Mouse (Mus musculus): ENCODE measurements at regions not wholly inside any gene's neighbourhood (a gene's known extent, or its start where the extent isn't known, plus 50 kb on each side); places are given as distances from the start of the nearest gene placed in this dataset.

DNA sequence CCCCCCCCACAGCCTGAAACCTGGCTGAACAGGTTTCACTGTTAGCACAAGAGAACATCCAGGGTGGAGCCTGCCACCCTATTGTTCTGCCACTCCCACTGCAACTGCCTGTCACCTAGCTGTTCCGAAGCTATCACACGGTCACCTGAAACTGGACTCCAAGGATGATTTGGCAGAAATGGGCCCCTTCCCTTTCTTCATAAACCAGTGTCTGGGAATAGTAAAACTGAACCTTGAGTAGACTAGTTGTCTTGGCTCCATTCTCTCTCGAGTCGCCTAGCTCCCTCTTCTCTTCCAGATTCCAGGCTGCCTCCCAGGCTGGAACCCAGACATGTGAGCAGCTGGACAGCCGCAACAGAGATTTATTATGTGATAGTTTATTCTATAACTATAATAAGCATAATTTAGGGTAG is 282.9 kb upstream of the Dab2 start:
- TF ChIP-seq CTCF (IDR thresholded peaks at IDR 0.05; ENCODE audit: extremely low read depth, insufficient read depth, low read length) (no peak), POLR2A (IDR thresholded peaks at IDR 0.05; ENCODE audit: extremely low read depth, insufficient read depth, low read length) (no peak)
- Histone ChIP-seq H3K4me1 (ENCODE audit: control insufficient read depth, insufficient read depth, low read length) (no peaks in the 10 kb centered on the region), H3K27ac (ENCODE audit: insufficient read depth, low read length) (no peak overlapping the region), H3K4me3 (ENCODE audit: insufficient read depth, low read length) (no peak overlapping the region)

DNA sequence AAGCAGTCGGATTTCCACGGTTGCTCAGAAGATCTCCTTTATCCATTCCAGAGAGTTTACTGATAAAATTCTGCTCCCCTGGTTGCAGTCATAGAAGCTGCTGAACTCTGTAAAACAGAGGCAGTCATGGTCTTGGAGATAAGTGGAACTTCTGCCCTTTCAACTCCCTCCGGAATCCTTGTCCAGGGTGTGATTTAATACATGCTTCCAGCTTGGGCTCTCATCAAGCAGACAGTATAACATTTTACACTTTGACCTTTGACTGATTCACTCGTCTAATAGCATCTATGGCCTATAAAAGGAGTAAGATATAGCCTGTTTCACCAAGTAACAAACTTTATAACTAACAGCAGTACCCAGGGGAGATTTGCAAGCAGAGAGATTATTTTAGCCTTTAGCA is 274.0 kb upstream of the Dab2 start:
- Histone ChIP-seq H3K27ac (ENCODE audit: insufficient read depth, low read length) (no peak overlapping the region), H3K4me3 (ENCODE audit: insufficient read depth, low read length) (no peak overlapping the region), H3K4me1 (ENCODE audit: control insufficient read depth, insufficient read depth, low read length) (no peaks in the 10 kb centered on the region)
- TF ChIP-seq POLR2A (IDR thresholded peaks at IDR 0.05; ENCODE audit: extremely low read depth, insufficient read depth, low read length): no peak
- no peak for TF ChIP-seq CTCF (IDR thresholded peaks at IDR 0.05; ENCODE audit: extremely low read depth, insufficient read depth, low read length)

DNA sequence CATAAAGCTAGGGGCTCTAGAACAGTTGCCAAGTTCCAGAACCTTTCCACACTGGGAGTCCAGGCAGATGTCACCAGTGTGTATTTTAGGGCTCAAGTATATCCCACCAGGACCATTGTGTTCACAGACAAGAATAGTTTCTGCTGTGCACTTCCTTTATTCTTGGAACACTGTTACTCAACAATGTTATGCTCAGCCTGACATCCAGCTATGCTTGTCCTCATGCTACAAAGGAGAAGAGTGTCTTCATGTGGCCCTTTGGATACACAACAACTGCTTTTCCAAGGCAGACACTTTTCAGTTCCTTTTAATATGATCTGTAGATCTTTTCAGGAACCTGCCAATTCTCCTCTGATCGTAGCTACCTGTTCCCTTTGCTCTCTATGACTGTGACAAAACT is 270.4 kb upstream of the Dab2 start:
- no peak overlapping the region for H3K4me3 ChIP-seq (ENCODE audit: insufficient read depth, low read length)
- H3K4me1 ChIP-seq (ENCODE audit: control insufficient read depth, insufficient read depth, low read length): no peaks in the 10 kb centered on the region
- TF ChIP-seq CTCF (IDR thresholded peaks at IDR 0.05; ENCODE audit: extremely low read depth, insufficient read depth, low read length) (no peak), POLR2A (IDR thresholded peaks at IDR 0.05; ENCODE audit: extremely low read depth, insufficient read depth, low read length) (no peak)
- H3K27ac ChIP-seq (ENCODE audit: insufficient read depth, low read length): no peak overlapping the region

DNA sequence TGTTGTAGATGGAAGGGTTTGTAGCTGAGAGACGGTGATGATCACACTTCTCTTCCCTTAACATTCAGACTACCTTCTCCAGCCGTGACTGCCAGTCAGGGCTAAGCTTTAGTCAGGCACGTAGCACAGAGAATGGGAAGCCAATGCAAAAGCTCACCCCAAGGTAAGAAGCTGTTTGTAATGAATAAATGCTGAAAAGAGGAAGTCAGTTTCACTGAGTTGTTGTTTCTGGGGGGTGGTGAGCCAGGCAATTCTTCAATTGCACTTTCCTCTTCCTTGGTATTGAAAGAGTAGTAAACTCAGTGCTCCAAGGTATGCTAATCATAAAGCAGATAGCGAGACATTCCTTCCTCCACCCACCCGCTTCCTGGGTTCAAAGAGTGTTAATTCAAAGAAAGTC is 269.2 kb upstream of the Dab2 start:
- Histone ChIP-seq H3K27ac (ENCODE audit: insufficient read depth, low read length) (no peak overlapping the region), H3K4me3 (ENCODE audit: insufficient read depth, low read length) (no peak overlapping the region), H3K4me1 (ENCODE audit: control insufficient read depth, insufficient read depth, low read length) (no peaks in the 10 kb centered on the region)
- TF ChIP-seq POLR2A (IDR thresholded peaks at IDR 0.05; ENCODE audit: extremely low read depth, insufficient read depth, low read length): no peak
- TF ChIP-seq CTCF (IDR thresholded peaks at IDR 0.05; ENCODE audit: extremely low read depth, insufficient read depth, low read length): no peak

DNA sequence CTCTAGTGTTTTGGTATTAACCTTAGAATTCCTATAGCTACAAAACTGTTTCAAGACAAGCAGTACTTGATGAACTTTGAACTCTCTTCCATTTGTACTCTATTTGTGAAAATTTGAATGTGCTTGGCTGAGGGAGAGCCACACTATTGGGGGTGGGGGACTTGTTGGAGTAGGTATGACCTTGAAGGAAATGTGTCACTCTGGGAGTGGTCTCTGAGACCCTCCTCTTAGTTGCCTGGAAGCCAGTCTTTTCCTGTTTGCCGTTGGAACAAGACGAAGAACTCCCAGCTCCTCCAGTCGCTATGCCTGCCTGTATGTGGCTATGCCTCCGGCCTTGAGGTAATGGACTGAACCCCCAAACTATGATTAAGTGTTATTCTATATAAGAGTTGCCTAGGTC is 265.4 kb upstream of the Dab2 start:
- no peak overlapping the region for H3K27ac ChIP-seq (ENCODE audit: insufficient read depth, low read length)
- no peaks in the 10 kb centered on the region for H3K4me1 ChIP-seq (ENCODE audit: control insufficient read depth, insufficient read depth, low read length)
- TF ChIP-seq CTCF (IDR thresholded peaks at IDR 0.05; ENCODE audit: extremely low read depth, insufficient read depth, low read length) (no peak), POLR2A (IDR thresholded peaks at IDR 0.05; ENCODE audit: extremely low read depth, insufficient read depth, low read length) (no peak)
- H3K4me3 ChIP-seq (ENCODE audit: insufficient read depth, low read length): no peak overlapping the region

DNA sequence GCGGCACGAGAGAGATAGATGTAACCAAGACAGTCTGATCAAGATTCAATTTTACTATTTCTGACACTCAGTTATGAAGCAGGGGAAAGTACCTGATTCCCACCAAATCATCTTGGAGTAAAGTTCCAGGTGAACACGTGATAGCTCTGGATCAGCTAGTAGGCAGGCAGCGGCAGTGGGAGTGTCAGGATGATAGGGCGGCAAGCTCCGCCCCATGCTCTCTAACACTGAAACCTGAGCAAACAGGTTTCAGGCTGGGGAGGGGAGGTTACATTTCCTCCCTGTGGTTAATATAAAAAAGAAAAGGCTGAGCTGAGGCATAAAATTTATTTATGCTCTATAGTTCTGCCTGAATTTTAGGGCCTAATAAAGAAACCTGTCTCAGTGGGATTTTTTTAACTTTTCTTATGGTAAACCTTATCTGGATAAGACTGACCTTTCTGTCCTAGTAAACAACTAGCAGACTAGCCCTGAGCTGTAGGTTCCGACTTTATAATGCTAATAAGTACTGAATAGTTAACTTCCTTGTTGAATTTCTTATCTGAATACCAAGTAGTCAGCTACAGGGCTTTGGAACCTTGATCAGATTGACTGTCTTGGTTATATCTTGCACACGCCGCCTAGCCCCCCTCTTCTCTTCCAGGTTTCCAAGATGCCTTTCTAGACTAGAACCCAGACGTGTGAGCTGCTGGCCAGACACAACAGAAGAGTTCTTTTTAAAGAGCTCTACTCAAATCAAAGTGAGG is 254.9 kb upstream of the Dab2 start:
- TF ChIP-seq CTCF (IDR thresholded peaks at IDR 0.05; ENCODE audit: extremely low read depth, insufficient read depth, low read length) (no peak), POLR2A (IDR thresholded peaks at IDR 0.05; ENCODE audit: extremely low read depth, insufficient read depth, low read length) (no peak)
- Histone ChIP-seq H3K27ac (ENCODE audit: insufficient read depth, low read length) (no peak overlapping the region), H3K4me1 (ENCODE audit: control insufficient read depth, insufficient read depth, low read length) (no peaks in the 10 kb centered on the region), H3K4me3 (ENCODE audit: insufficient read depth, low read length) (no peak overlapping the region)

DNA sequence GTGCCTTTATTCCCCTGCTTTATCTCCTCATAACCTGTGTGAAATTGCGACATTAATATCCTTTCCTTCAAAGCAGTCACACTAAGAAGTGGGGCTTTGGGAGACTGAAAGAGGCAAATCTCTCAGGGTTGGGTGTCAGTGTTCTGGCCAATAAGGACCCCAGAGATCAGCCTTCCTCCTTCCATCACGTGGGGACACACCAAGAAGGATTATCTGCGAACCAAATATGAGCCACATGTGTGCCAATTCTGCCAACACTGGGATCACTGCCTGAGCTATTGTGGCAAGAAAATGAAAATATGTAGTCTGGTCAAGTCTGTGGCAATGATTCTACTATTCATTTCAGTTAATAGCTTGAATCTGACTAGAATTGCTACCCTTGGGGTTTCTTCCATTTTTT is 243.9 kb upstream of the Dab2 start:
- H3K4me3 ChIP-seq (ENCODE audit: insufficient read depth, low read length): no peak overlapping the region
- TF ChIP-seq CTCF (IDR thresholded peaks at IDR 0.05; ENCODE audit: extremely low read depth, insufficient read depth, low read length): no peak
- TF ChIP-seq POLR2A (IDR thresholded peaks at IDR 0.05; ENCODE audit: extremely low read depth, insufficient read depth, low read length): no peak
- no peak overlapping the region for H3K27ac ChIP-seq (ENCODE audit: insufficient read depth, low read length)
- no peaks in the 10 kb centered on the region for H3K4me1 ChIP-seq (ENCODE audit: control insufficient read depth, insufficient read depth, low read length)

DNA sequence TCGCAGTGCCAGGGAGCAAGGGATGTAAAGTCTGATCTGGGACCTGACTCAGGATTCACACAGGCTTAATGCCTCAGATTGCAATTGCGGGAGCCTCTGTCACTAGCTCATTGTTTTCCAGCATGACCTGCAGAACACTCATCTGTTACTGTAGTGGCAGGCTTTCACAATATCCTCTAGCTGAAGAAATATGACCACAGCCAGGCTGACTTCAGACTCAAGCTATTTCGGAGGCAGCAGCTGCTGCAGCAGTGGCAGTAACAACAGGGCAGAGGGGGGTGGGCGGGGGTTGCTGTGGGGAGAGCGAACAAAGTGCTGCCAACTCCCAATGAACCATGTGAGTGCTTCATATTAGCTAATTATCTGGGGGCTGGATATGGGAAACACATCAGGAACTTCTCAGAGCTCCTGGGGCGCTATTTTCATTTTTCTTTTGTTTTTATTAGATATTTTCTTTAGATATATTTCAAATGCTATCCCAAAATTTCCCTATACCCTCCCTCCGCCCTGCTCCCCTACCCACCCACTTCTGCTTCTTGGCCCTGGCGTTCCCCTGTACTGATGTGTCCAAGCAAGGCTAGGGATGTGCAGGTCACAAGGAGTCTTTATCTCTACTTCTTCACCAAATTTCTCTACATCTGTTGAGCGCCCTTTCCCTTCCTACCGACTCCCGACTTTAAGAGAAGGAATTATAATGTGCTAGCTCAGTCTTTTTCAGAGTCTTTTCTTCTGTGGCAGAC is 242.5 kb upstream of the Dab2 start:
- TF ChIP-seq POLR2A (IDR thresholded peaks at IDR 0.05; ENCODE audit: extremely low read depth, insufficient read depth, low read length): no peak
- TF ChIP-seq CTCF (IDR thresholded peaks at IDR 0.05; ENCODE audit: extremely low read depth, insufficient read depth, low read length): no peak
- no peaks in the 10 kb centered on the region for H3K4me1 ChIP-seq (ENCODE audit: control insufficient read depth, insufficient read depth, low read length)
- no peak overlapping the region for H3K27ac ChIP-seq (ENCODE audit: insufficient read depth, low read length)
- H3K4me3 ChIP-seq (ENCODE audit: insufficient read depth, low read length): no peak overlapping the region

DNA sequence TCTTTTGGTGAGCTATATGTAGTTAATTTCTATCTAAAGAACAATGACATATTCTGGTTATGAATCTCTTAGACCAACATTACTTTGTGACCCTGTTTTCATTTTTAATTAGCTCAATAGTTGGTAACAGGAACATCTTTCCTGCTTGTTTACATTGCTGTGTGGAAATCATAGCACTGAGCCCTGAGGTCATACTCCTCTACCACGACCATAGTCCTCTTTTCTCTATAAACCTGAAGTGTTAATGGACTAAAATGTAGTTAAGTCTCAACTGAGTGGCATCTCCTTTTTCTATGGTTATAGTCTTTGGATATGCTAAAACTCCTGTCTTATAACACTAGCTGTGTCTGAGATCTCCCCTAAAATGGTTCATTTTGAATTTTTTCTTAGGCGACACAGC is 240.2 kb upstream of the Dab2 start:
- no peak overlapping the region for H3K27ac ChIP-seq (ENCODE audit: insufficient read depth, low read length)
- TF ChIP-seq CTCF (IDR thresholded peaks at IDR 0.05; ENCODE audit: extremely low read depth, insufficient read depth, low read length): no peak
- TF ChIP-seq POLR2A (IDR thresholded peaks at IDR 0.05; ENCODE audit: extremely low read depth, insufficient read depth, low read length): no peak
- no peaks in the 10 kb centered on the region for H3K4me1 ChIP-seq (ENCODE audit: control insufficient read depth, insufficient read depth, low read length)
- no peak overlapping the region for H3K4me3 ChIP-seq (ENCODE audit: insufficient read depth, low read length)

DNA sequence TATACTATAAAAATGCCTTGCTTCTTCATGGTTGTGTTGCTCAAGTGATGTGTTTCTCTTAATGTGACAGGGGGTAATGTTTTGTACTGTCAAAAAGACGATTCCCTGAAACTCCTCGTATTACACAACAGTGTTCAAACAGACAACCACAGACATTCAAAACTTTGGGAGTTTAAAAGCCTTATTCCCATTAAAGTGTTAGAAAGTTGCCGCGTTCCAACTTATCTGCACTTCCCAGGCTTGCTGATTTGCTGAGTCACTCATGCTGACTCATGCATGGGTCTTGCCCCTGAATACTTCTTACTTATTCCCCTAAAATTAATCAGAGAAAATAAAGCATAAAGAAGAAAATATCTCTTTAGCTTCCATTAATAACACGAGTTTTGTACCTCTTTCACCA is 239.8 kb upstream of the Dab2 start:
- H3K4me3 ChIP-seq (ENCODE audit: insufficient read depth, low read length): no peak overlapping the region
- TF ChIP-seq CTCF (IDR thresholded peaks at IDR 0.05; ENCODE audit: extremely low read depth, insufficient read depth, low read length) (no peak), POLR2A (IDR thresholded peaks at IDR 0.05; ENCODE audit: extremely low read depth, insufficient read depth, low read length) (no peak)
- no peaks in the 10 kb centered on the region for H3K4me1 ChIP-seq (ENCODE audit: control insufficient read depth, insufficient read depth, low read length)
- H3K27ac ChIP-seq (ENCODE audit: insufficient read depth, low read length): no peak overlapping the region
